Mouse (Mus musculus): ENCODE measurements around the gene Abcb6. TPM values are rescaled to one million over a fixed set of nuclear protein-coding genes. Genes with fewer than 3 reads are reported as not detected.
A peak's percentile ranks its signal among the peaks of the same experiment; 100 is the strongest.

Gene Abcb6
- total RNA-seq, 2 experiments from 2014 or later = 47.4 to 48.1 TPM

DNA sequence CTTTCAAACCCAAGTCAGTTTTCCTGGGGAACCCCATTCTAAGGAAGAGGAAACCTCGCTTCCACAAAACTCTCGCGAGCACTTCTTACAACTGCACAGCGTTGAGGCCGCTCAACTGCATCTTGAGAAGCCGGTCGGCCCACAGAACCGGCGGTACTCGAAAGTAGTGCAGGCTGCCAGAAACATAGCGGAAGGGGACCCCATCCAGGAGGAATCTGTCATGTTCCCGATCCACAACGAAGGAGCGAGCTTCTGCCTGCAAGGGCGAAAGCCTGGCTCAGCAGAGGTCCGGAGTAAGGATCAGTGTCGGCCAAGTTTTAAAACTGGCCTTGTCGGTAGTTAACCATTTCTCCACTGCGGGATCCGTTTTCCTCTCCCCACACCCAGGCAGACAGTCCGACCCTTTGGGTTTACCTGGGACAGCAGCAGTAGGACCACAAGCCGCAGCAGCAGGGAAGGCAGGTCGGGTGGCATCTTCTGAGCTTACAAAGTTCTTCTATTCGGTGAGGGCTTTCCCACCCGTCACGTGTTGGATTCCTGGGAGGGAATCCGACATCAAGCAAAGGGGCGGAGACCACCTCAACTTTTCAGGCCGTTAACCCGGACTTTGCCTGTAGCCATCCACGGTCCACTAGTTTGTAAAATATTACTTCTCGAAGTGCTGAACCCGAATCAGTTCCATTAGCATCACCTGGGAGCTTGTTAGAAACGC lies 28.9 kb upstream of the Abcb6 start:
- DNase-seq = no peak
- intact Hi-C loops (cut with DNase I) = no loop called here

DNA sequence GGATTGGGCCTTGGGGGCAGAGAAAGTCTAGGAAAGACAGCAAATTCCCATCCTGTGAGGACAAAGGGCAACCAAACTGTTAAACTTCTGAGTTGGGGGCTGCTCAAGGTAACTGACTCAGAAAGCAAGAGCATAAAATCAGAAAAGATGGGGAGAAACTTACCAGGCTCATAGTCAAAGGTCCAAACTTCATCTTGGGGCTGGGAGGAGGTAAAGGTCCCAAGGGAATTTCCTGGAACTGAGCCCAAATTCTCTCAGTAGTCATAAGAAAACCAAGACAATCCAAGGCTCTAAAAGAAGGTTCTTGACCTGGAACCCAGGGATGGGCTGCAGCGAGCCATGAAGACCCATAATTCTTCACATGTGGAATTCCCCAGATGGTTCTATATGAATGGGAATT lies 21.0 kb upstream of the Abcb6 start:
- no peak for DNase-seq
- intact Hi-C loops (cut with DNase I) = no loop called here

DNA sequence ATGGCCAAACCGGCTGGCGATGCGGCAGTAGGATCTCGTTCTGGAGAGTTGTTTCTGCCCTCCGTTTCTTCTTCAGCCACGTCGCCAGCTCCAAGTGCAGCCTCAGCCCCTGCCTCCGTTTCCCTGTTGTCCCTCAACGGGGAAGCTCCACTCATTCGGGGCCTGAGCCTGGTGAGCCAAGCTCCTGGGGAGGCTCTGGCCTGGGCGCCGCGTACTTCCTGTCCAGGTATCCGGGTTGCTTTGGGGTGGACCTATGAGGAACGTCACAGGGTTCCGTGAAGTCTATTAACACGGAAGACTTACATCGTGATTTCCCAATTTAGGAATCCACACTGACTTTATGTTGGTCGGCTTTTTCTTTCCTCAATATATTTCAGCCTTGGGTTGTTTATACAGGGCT lies 12.3 kb upstream of the Abcb6 start:
- intact Hi-C loops (cut with DNase I) = no loop called here
- DNase-seq = no peak

DNA sequence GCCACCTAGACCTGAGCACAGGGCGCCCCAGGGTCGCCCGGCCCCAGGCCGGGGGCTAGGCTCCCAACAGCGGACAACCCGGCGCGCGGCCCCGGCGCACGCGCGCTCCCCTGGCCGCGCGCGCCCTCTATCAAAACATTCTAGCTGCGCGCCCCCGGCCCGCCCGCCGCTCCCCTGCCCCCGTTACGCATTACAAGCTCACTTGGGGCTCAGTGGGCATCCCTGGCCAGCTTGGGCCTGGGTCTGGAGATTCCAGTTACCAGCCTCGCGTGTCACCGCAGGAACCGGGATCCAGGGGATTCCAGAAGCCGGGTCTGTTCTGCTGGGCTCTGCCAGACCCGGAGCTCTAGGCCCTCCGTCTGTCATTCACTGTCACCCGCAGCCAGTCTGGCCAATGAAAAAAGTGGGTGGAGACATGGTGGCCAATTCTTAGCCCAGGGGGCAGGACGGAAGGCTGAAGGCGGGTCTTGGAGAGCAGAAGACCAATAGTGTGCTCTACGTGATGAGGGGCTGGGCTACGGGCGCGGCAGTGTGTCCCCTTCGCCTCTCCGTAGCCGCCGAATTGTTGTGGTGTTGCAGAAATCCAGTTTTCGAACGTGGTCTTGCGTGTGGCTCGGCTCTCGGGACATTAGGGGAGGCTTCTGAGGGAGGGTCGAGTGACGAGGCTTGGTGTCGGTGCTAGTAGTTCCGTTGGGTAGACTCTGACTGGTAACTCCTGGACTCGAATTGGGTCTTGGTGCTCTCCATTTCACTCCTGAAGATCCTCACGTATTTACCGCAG lies 11.6 kb upstream of the Abcb6 start, which contains the start of the genes Ankzf1 and Atg9a:
Gene Ankzf1, plus strand, starts transcription at position 530 of the 781 bp plus-strand sequence.
Gene Atg9a, minus strand, starts transcription at position 575 of the 781 bp plus-strand sequence.
- intact Hi-C loops (cut with DNase I) = no loop called here
- peak; percentile 94 for DNase-seq

DNA sequence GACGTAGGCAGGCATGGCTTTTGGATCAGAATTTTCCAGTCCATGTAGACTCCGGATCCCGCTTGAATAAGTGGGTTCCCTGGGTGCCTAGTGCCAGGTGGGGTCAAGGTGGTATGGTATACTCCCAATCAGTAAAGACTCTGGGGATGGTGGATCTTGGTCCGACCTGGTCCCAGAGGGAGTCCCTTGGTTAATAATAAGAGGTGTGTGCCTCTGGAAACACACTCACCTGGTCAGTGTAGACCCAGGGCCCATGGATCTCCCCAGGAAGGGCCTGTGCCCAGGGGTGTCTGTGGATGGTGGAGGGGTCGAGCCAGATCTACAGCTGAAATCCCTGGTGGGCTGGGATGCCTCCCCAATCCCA lies 11.0 kb upstream of the Abcb6 start:
- intact Hi-C loops (cut with DNase I) = no loop called here
- DNase-seq = no peak

DNA sequence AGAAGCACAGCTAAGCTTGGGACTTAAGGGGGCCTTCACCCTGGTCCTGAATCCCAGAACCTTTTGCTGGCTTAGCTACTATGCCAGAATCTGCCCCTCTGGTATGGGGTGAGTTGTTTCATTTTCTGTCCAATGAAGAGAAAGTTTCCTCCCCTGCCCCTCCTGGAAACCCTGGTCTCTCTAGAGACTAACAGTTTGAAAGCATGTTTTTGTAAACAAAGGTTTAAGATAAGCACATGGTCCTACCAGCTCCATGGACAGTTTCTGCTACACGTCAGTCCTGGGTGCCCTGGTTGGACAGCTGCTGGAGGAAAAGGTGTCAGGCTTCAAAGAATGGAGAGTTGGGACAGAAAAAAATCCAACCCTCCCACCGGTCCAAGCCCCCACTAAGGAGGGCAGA lies 10.4 kb upstream of the Abcb6 start:
- intact Hi-C loops (cut with DNase I) = no loop called here
- DNase-seq = no peak

DNA sequence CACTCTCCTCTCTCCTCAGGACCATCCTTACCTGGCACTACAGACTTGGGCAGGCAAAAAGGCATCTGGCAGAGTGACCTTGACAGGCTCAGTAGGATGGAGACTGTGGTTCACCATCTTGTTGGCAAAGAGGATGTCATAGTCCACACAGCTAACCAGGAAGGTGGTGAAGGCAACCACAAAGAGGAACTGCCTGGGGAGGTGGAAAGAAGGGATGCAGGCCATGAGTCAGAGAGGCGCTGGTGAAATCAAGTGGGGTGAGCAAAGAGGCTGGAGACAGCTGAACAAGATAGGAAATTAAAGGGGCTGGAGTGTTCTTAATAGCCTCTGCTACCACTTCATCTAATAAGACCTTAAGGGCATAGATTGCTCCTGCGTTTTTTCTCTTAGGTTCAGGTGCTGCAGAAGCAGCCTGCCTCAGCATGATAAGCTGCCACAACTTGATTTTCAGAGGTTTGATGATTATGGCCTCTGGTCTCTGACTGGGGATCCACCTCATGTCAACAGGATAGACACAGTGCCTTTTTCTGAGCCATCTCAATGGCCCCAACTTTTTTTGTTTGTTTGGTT lies 7.8 kb upstream of the Abcb6 start:
- DNase-seq = no peak
- intact Hi-C loops (cut with DNase I) = no loop called here

DNA sequence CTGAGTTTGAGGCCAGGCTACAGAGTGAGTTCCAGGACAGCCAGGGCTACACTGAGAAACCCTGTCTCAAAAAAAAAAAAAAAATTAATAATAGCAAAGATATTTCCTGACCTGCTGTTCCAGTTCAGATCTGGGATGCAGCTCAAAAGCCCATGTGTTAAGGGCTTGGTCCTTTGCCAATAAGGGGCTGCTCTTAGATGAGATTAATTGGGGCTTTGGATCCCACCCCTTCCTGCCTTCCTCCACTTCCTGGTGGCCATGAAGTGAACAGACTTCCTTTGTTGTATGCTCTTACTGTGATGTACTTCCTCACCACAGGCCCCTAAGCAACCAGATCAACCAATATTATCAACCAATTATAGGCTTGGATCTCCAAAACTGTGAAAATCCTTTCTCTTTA lies 6.9 kb upstream of the Abcb6 start:
- intact Hi-C loops (cut with DNase I) = no loop called here
- DNase-seq = no peak

DNA sequence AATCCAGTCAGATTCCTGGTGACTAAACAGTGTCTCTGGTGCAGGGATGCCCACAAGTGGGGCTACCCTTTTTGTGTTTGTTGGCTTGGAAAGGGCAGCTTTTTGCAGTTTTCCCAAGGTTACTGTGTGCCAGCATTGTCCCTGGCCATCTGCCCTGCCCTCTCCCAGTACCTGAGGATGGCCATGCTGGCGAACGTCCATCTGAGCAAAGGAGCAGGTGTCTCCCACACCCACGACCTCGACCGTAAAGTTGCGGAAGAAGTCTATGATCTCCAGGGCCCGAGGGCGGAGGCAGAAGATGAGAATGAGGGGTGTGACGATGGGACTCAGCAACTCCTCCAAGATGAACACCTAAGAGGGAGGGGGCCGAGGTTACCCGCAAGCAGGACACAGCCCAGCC lies 5.3 kb upstream of the Abcb6 start:
- intact Hi-C loops (cut with DNase I) = no loop called here
- no peak for DNase-seq

DNA sequence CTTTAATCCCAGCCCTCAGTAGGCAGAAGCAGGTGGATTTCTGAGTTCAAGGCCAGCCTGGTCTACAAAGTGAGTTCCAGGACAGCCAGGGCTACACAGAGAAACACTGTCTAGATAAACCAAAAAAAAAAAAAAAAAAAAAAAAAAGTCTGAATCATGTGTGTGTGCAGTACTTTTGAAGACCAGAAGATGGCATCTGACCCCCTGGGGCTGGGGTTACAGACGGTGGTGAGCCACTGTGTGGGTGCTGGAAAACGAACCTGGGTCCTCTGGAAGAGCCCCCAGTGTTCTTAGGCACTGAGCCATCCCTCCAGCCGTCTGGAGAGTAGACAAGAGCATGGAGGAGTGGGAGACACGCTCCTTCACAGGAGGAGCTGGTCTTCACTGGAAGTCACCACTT lies 2.0 kb upstream of the Abcb6 start:
- no peak for DNase-seq
- intact Hi-C loops (cut with DNase I) = no loop called here

DNA sequence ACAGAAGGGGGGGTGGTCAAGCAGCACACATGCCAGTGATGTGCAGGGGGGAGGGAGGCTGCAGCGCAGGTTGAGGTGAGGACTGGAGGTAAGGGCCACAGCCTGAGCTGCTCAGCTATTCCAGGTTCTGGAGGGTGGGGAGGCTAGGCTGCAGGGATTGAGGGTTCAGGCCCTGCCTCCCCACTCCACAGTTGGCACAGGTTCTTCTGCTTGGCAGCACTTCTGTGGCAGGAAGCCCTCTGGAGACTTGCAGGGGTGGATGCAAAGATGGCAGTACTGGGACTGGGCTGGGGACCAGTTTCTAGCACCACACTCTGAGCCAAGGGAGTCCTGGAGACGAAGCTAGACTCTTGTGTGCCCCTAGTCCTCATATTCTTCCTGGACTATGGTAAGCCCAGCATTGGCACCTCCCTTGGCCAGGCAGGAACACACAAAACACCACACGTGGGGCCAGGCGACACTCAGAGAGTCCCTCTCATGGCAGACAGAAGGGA lies 1.2 kb upstream of the Abcb6 start:
- intact Hi-C loops (cut with DNase I) = no loop called here
- DNase-seq = no peak

DNA sequence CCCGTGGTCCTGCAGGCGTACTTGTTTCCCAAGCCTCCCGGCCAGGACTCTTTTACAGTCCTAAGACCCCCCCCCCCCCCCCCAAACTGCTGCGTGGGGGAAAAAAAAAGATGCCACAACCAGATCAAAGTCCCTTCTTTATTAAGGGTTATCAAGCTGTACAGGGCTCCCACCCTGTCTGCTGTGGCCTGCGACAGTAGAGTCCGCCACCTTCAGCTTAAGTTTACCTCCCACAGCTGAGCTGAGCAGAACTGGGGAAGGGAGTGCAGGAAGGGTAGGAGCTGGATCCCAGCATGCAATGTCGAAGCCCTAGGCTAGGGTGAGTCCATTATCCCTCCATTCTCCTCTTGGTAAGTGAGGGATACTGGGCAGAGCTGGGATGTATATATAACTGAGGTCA lies 549 bp upstream of the Abcb6 start:
- no peak for DNase-seq
- intact Hi-C loops (cut with DNase I) = no loop called here

DNA sequence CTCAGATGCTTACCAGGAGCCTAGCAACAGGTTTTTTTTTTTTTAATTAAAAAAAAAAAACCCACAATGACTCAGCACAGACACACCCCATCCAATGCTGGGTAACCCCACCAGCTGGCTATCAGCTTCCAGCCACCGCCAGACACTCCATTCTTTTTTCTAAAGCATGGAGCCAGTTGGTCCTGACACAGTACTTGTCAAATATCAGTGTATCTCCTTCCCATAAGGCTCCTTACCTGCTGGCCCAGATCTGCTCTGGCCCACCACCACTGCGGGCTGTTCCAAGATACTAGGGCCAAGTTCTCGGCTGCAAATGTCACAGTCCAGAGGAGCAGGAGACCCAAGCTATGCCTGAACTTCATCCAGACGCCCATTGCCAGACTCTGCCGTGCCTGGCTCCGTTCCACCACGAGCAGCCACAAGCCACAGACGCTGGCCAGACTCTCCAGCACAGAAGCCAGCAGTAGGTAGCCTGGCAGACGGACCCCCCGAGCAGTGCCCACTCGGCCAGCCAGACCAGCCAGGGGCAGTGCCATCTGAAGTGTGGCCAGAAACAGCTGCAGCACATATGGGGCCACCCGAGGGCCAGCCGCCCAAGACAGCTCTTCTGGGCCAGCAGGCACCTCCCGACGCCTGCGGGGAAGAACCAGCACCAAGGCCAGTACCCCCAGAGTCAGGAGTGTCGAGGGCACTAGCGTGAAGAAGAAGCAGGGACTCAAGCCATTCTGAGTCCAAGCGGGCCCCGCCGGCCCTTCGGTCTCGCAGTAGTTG lies 673 bp downstream of the Abcb6 start:
- intact Hi-C loops (cut with DNase I) = no loop called here
- DNase-seq = peak; percentile 95

DNA sequence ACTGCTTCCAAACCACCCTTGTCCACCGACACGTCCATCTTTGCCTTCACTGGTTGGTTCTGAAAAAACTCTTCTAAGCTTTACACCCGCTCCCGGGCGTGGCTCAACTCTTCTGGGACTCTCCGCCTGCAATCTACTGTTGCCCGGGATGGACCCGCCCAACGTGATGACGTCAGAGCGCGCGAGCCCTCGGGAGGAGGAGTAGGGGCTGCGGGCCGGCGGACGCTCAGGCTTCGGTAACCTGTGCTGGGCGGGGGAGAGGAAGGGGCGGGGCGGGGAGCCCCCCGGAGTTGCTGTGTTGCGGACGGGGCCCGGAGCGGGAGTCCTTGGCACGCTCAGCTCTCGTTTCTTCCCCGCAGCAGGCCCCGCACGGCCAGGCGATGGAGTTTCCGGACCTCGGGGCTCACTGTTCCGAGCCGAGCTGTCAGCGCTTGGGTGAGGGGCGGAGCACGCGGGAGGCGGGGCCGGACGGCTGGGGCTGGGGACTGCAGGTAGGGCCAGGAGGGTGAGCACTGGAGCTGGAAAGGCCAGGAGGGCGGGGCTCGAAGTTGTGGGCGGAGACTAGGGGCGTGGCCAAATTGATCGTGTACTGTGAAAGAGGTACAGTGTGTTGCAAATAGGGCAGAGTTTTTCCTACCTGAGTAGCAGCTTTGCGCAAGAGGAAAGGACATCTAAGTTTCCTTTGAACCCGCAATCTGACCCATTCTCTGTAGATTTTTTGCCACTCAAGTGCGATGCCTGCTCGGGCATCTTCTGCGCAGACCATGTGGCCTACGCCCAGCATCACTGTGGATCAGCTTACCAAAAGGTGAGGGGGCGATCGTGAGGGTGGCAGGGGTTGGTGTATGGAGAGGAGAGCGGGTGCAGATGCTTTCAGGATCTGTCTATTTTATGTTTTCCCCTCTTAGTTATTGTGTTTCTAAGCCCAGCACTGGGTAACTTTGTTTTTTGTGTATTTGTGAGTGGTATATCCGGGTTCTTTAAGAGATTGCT lies 11.4 kb downstream of the Abcb6 start, which contains the start of gene Zfand2b:
Gene Zfand2b, plus strand, starts transcription at position 175 of the 993 bp plus-strand sequence.
- DNase-seq = peak; percentile 97
- intact Hi-C loops (cut with DNase I) = no loop called here

DNA sequence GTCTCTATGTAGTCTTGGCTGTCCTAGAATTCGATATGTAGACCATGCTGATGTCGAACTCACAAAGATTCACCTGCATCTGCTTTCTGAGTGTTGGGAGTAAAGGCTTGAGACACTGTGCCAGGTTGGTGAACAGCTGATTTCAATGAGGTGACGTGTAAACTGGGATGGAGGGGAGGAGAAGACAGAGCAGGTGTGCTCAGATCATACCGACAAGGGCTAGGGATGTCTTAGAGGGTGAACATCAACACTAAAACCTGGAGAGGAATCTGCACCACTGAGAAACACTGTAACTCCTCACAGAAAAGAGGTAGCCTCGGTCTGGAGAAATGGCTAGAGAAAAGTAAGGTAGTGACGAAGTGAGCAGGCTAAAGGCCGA lies 12.1 kb downstream of the Abcb6 start:
- intact Hi-C loops (cut with DNase I) = no loop called here
- DNase-seq = no peak

DNA sequence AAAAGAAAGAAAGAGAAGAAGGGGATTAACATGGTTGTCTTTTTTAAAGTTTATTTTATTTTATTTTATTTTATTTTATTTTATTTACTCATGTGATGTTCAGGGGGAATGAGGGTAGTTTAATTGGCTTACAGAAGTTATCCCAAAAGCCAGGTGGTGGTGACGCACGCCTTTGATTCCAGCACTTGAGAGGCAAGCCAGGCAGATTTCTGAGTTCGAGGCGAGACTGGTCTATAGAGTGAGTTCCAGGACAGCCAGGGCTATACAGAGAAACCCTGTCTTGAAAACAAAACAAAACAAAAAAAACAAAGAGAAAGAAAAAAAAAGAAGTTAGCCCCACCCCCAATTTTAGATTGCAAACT lies 20.0 kb downstream of the Abcb6 start:
- intact Hi-C loops (cut with DNase I) = no loop called here
- DNase-seq = no peak

DNA sequence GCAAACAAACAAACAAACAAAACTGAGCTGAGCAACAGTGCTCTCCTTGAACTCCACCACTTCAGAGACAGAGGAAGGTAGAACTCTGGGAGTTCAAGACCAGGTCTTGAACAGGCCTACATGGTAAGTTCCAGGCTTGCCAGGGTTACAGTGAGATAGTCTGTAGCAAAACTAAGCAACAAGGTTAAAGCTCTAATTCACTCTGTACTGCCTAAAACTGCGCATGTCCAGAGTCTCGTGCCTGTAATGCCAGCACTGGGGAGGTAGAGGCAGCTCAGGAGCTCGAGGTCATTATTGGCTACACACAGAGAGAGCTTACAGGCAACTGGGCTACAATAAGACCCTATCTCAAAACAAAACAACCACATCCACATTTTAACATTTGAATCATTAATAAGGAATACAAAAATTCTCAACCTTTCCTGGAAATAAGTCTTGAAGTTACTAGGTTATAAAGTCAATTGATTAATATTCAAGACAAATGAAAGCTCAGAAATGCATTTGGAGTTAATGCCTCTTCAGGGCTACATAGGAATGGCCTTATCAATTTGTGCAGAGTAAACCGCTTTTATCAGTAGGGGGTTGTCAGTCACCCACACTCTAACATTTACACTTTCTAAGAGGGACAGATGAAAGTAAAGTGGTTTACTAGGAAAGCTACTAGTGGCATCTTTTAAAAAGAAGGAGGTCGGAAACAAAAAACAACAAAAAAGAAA lies 20.5 kb downstream of the Abcb6 start:
- intact Hi-C loops (cut with DNase I) = no loop called here
- no peak for DNase-seq

DNA sequence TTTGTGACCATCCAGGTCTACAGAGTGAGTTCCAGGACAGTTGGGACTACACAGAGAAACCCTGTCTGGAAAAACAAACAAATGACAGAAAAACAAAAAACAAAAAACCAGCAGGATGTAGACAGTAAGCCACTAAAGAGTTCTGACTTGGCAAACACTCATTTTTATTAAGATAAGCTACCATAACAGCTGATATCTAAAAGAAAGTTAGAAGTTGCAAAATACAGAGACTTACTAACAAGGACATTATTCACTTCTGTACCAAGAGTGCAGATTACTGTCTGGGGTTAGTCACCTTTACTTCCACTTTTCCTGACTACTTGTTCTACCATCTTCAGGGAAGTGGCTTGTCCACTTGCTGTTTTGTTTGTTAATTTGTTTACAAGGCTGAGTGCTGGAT lies 21.2 kb downstream of the Abcb6 start:
- intact Hi-C loops (cut with DNase I) = no loop called here
- DNase-seq = no peak

DNA sequence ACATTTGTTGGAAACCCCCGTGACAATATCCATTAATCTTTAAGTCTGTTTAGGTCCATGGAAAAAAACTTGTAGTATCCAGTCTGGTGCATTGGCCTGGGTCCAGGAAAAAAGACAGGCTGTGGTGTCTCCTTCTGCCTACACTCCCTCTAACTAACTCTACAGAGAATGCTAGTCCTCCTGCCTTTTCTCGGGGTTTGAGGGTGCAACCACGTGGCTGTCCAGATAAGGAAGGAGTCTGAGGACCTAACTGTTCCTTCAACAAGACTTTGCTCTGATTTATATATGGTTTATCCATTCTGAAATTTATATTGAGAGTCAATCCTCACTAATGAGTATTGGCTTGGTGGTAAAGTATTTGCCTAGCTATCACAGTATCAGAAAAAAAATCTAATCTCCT lies 24.4 kb downstream of the Abcb6 start:
- intact Hi-C loops (cut with DNase I) = no loop called here
- DNase-seq = no peak

Data from left cerebral cortex, postnatal 4 days (tissue).